Mouse (Mus musculus) midbrain, postnatal 0 days (tissue): Measurements from ENCODE around the gene Abcf3. TPM values are rescaled to one million over a fixed set of nuclear protein-coding genes. Genes with fewer than 3 reads are reported as not detected.

Source experiments
- ATAC-seq: fragments of 200-750 bp; cut with Nextera tagmentation; 2 replicates; pipeline ENCODE4 v1.8.0; 2017; ENCODE audit warnings: moderate number of reproducible peaks, mild to moderate bottlenecking, moderate TSS enrichment, moderate library complexity; ENCODE audit not compliant: low FRiP score
- DNase-seq: peaks from one replicate; pipeline ENCODE4 v3.0.0-alpha.2; 2015; ENCODE audit warnings: low spot score
- H3K27ac ChIP-seq: fragments of 300-500 bp; sonication (generic); 2 replicates; pipeline ENCODE4 v1.5.1; 2014; ENCODE audit warnings: low read depth, mild to moderate bottlenecking, low read length, mixed read lengths
- H3K27me3 ChIP-seq: fragments of 300-500 bp; sonication (generic); 2 replicates; pipeline ENCODE4 v1.6.1; 2014; ENCODE audit warnings: low read length, control low read depth, mixed read lengths; ENCODE audit not compliant: insufficient read depth
- H3K36me3 ChIP-seq: fragments of 300-500 bp; sonication (generic); 2 replicates; pipeline ENCODE4 v1.6.1; 2014; ENCODE audit warnings: low read length, control low read depth, mixed read lengths; ENCODE audit not compliant: insufficient read depth
- H3K4me1 ChIP-seq: fragments of 300-500 bp; sonication (generic); 2 replicates; pipeline ENCODE4 v1.6.1; 2014; ENCODE audit warnings: mild to moderate bottlenecking, control low read depth, antibody characterized with exemption, low read length, mixed read lengths; ENCODE audit not compliant: insufficient read depth
- H3K4me2 ChIP-seq: fragments of 300-500 bp; sonication (generic); 2 replicates; pipeline ENCODE4 v1.6.1; 2014; ENCODE audit warnings: low read depth, mild to moderate bottlenecking, low read length, mixed read lengths; ENCODE audit not compliant: poor library complexity, severe bottlenecking
- H3K4me3 ChIP-seq: fragments of 300-500 bp; sonication (generic); 2 replicates; pipeline ENCODE4 v1.5.1; 2014; ENCODE audit warnings: low read depth, mild to moderate bottlenecking, low read length, moderate library complexity
- H3K9ac ChIP-seq: fragments of 300-500 bp; sonication (generic); replicated peaks from 2 replicates; pipeline ENCODE4 v1.6.1; 2014; ENCODE audit warnings: mild to moderate bottlenecking, low read length, moderate library complexity, mixed read lengths; ENCODE audit not compliant: poor library complexity, severe bottlenecking
- H3K9me3 ChIP-seq: fragments of 300-500 bp; sonication (generic); 2 replicates; pipeline ENCODE4 v1.6.1; 2016; ENCODE audit warnings: low read length, control low read depth
- CTCF ChIP-seq: IDR thresholded peaks from 2 replicates; pipeline ENCODE4 v1.5.1; 2016; ENCODE audit warnings: antibody characterized with exemption, mild to moderate bottlenecking
- WGBS: fragments of 180-500 bp; shearing (Covaris S2); extraction: QIAGEN DNeasy Blood & Tissue Kit; methylation state at CpG from one replicate; pipeline ENCODE4 v1.1.7; 2014; 5-methylcytosine and 5-hydroxymethylcytosine counted together
- microRNA counts: library from miRNA; unstranded; fragments of <30 nt; microRNA quantifications from one replicate; lab custom pipeline; 2015
- microRNA-seq: library from miRNA; unstranded; fragments of <30 nt; microRNA quantifications from one replicate; pipeline ENCODE4, GENCODE M21; 2016; ENCODE audit warnings: borderline number of aligned reads
- polyA plus RNA-seq: library from polyadenylated mRNA; unstranded; fragments of >200 nt; fragmentation: Nextera tagmentation; extraction: Ambion mirVana; gene quantifications from 2 replicates; pipeline ENCODE4 v1.2.1, GENCODE M21; 2015
- total RNA-seq: library from RNA; depleted of rRNA; stranded (reverse); fragments of >200 nt; gene quantifications from 2 replicates; pipeline ENCODE4 v1.2.3, GENCODE M21; 2014; rRNA removed

The Abcf3 gene
- total and polyA plus RNA-seq, 2 experiments from 2014 or later = 65.3 to 73.1 TPM

DNA sequence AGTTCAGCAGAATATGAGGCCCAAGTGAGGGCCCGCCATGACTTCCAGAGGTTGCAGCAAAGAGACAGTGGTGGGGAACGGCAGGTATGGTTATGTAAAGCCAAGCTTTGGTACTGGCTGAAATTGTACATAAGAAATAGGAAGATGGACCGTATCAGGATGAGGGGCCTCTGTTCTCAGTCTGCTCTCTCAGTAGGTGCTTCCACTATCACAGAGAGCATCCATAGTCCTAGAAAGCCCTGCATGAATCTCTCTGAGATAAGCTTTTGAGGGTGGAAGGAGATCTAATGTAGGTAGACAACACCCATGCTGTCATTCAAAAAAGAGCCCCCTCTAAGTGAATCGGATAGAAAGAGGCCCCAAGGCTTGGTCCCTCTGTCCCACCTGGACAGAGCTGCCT, 47.4 kb downstream of the Abcf3 start:
- no peak for DNase-seq
- ATAC-seq = no peak
- 87% methylated on average over 4 of the region's 4 CpGs for WGBS
- peaks cover 3% of the 10 kb centered on the region; the same call in 1 of the 2 replicates for H3K36me3 ChIP-seq
- H3K27me3 ChIP-seq = peaks cover 13% of the 10 kb centered on the region; the same call in 1 of the 2 replicates
- H3K27ac ChIP-seq = no peak overlapping the region
- H3K9ac ChIP-seq = no peak overlapping the region
- H3K4me1 ChIP-seq = peaks cover 2% of the 10 kb centered on the region; the same call in 1 of the 2 replicates
- no peak overlapping the region for H3K4me3 ChIP-seq
- H3K9me3 ChIP-seq = no peaks in the 10 kb centered on the region
- no peak for TF ChIP-seq CTCF
- H3K4me2 ChIP-seq = no peak overlapping the region

DNA sequence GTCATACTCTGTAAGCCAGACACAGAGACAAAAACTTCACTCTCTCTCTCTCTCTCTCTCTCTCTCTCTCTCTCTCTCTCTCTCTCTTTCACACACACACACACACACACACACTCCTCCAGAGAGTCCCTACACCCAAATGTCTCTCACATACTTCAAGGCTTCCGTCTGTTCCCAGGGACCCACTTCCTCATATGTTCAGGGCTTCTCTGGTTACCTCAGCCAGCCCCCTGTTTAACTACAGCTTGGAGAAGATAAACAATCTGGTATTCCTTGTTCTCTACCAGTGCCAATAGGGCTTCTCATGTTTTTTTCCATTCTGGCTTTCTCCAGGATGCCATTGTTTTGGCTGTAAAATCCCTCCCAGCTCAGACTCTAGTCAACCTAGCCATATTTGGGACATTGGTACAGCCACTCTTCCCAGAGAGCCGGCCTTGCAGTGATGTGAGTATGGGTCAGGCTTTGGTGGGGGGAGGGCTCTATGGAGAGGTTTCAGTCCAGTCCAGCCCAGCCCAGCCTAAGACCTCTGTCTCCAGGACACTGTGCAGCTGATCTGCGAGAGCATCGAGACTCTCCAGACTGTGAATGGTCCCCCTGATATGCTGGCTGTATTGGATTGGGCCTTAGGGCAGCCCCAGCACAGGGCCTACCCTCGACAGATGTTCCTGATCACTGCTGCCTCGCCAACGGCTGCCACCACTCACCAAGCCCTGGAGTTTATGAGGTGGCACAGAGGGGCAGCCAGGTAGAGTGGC, 48.5 kb downstream of the Abcf3 start:
- Histone ChIP-seq H3K27ac (no peak overlapping the region), H3K4me1 (no peaks in the 10 kb centered on the region), H3K9ac (no peak overlapping the region), H3K9me3 (no peaks in the 10 kb centered on the region), H3K4me2 (no peak overlapping the region), H3K27me3 (peaks cover 6% of the 10 kb centered on the region; the same call in 1 of the 2 replicates), H3K36me3 (peaks cover 6% of the 10 kb centered on the region), H3K4me3 (no peak overlapping the region)
- DNase-seq = no peak
- no peak for ATAC-seq
- TF ChIP-seq CTCF = no peak
- 76% methylated on average over 7 of the region's 7 CpGs for WGBS

DNA sequence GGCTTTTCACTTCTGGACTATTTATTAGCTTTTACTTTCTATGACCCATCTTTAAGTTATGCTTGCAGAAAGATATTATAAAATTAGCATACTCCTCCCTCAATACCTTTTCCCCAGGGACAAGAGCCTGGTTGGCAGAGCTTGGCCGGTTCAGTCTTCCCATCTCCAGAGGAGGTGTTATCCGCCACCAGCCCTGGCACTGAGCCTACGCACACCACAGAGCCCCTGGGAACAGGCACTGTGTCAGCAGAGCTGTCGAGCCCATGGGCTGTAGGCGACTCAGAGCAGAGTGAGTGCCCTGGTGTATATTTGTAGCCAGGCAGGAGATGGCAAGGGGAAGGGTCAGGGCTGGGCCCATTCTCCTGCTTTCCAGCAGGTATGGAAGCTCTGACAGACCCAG, 52.1 kb downstream of the Abcf3 start:
- H3K4me3 ChIP-seq = no peak overlapping the region
- H3K9me3 ChIP-seq = no peaks in the 10 kb centered on the region
- 54% methylated on average over 5 of the region's 5 CpGs for WGBS
- no peaks in the 10 kb centered on the region for H3K27me3 ChIP-seq
- H3K4me2 ChIP-seq = no peak overlapping the region
- no peak overlapping the region for H3K27ac ChIP-seq
- no peaks in the 10 kb centered on the region for H3K4me1 ChIP-seq
- no peak overlapping the region for H3K9ac ChIP-seq
- no peak for TF ChIP-seq CTCF
- ATAC-seq = no peak
- no peak for DNase-seq
- H3K36me3 ChIP-seq = peaks cover 27% of the 10 kb centered on the region

DNA sequence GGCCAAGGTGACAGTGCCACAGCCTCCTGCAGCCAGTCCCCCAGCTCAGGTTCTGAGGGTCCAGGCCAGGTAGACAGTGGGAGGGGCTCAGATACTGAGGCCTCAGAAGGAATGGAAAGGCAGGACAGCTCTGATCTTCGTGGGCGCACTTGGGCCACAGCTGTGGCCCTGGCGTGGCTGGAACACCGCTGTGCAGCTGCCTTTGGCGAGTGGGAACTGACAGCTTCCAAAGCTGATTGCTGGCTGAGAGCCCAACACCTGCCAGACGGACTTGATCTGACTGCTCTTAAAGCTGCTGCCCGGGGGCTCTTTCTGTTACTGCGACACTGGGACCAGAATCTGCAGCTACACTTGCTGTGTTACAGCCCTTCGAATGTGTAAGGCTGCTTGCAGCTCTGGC, 56.3 kb downstream of the Abcf3 start:
- no peak for ATAC-seq
- H3K27ac ChIP-seq = no peak overlapping the region
- H3K9me3 ChIP-seq = no peaks in the 10 kb centered on the region
- no peak overlapping the region for H3K9ac ChIP-seq
- H3K27me3 ChIP-seq = no peaks in the 10 kb centered on the region
- no peak for TF ChIP-seq CTCF
- H3K4me2 ChIP-seq = no peak overlapping the region
- peaks cover under 1% of the 10 kb centered on the region; the same call in 1 of the 2 replicates for H3K4me1 ChIP-seq
- H3K36me3 ChIP-seq = peaks cover 48% of the 10 kb centered on the region
- WGBS = 59% methylated on average over 9 of the region's 9 CpGs
- peak; percentile 25 for DNase-seq
- no peak overlapping the region for H3K4me3 ChIP-seq

DNA sequence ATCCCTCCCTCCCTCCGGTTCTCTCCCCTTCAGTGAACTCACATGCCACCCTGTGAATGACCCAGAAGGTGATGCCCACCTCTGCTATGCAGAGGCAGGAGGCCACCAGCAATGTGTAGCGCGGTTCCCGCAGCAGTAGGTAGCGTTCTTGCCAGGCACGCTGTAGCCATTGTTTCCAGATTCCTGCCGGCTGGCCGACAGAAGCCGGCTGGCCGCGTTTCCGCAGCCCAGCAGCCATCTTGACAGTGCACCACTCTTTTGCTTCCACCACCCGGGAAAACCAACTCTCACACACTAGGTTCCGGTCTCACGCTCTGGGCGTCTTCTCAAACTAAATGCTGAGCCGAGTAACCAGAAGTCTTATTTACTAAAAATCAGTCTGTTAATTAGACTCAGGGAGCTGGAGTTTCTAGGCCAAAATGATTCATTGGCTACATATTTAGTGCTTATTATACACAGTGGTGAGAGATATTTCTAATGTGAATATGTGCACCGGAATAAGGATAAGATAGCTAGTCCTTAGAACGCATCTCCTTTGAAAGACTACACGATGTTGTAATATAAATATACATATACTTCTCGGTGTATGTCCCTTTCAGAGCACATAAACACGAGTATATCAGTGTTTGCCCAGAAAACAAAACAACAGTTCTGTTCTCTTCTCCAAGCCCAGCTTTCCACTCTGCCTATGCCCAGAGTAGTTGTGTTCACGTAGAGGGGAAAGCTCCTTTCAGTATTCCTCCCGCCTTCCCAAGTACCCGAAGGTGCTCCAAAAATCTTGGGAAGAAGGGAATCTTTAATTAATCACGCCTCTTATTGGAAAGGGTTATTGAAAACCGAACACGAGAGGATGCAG, 62.4 kb downstream of the Abcf3 start:
- ATAC-seq = peak; percentile 80
- Histone ChIP-seq H3K9ac (peak overlapping the region; percentile 82), H3K4me1 (peaks cover 2% of the 10 kb centered on the region; the same call in 1 of the 2 replicates), H3K27ac (peak overlapping the region; percentile 83), H3K4me2 (peak overlapping the region; percentile 88), H3K27me3 (no peaks in the 10 kb centered on the region), H3K4me3 (peak overlapping the region; percentile 57), H3K9me3 (no peaks in the 10 kb centered on the region), H3K36me3 (peaks cover 25% of the 10 kb centered on the region)
- TF ChIP-seq CTCF = no peak
- WGBS = under 1% methylated on average over 28 of the region's 28 CpGs
- peak; percentile 88 for DNase-seq

MicroRNA genes within 50 kb of the gene (microRNA counts, 519-probe panel; counts per million panel counts)
- microRNA mmu-miR-1224 (lab: Ali Mortazavi, UCI) = 4,365 counts per million, percentile 86 among the panel's probes with 10 or more counts

Small RNA genes within 50 kb of the gene (microRNA-seq; reads per million reads assigned to microRNA genes)
- 138 reads per million, percentile 49 among the genes with 10 or more reads in this experiment for gene Mir1224

Other genes starting within 250 kb of the Abcf3 start
- 31.8 and 104 TPM in 2 replicates for gene Parl, start 246.2 kb upstream of the Abcf3 start, total RNA-seq
- 81.8 and 82.3 TPM in 2 replicates for gene Parl, start 246.2 kb upstream of the Abcf3 start, polyA plus RNA-seq
- gene Cyp2ab1, start 223.2 kb upstream of the Abcf3 start, total RNA-seq = not detected in 2 replicates
- not detected in 2 replicates for gene Cyp2ab1, start 223.2 kb upstream of the Abcf3 start, polyA plus RNA-seq
- gene Abcc5, start 122.2 kb upstream of the Abcf3 start, total RNA-seq = 68.7 and 90.1 TPM in 2 replicates
- gene Abcc5, start 122.2 kb upstream of the Abcf3 start, polyA plus RNA-seq = 98.7 and 110 TPM in 2 replicates
- 87.2 and 96.4 TPM in 2 replicates for gene Eif2b5, start 49.8 kb upstream of the Abcf3 start, total RNA-seq
- gene Eif2b5, start 49.8 kb upstream of the Abcf3 start, polyA plus RNA-seq = 70.0 and 74.6 TPM in 2 replicates
- 44.9 and 46.3 TPM in 2 replicates for gene Dvl3, start 31.6 kb upstream of the Abcf3 start, total RNA-seq
- gene Dvl3, start 31.6 kb upstream of the Abcf3 start, polyA plus RNA-seq = 24.6 and 29.5 TPM in 2 replicates
- gene Ap2m1, start 13.1 kb upstream of the Abcf3 start, total RNA-seq = 975 and 994 TPM in 2 replicates
- gene Ap2m1, start 13.1 kb upstream of the Abcf3 start, polyA plus RNA-seq = 1,551 and 1,562 TPM in 2 replicates
- gene Vwa5b2, start 40.9 kb downstream of the Abcf3 start, total RNA-seq = 65.7 and 66.6 TPM in 2 replicates
- gene Vwa5b2, start 40.9 kb downstream of the Abcf3 start, polyA plus RNA-seq = 35.5 and 36.4 TPM in 2 replicates
- gene Eef1akmt4, start 63.0 kb downstream of the Abcf3 start, total RNA-seq = 5.2 and 6.8 TPM in 2 replicates
- 3.3 TPM in 2 replicates for gene Eef1akmt4, start 63.0 kb downstream of the Abcf3 start, polyA plus RNA-seq
- gene Gm49333, start 63.0 kb downstream of the Abcf3 start, total RNA-seq = not detected in 2 replicates
- gene Gm49333, start 63.0 kb downstream of the Abcf3 start, polyA plus RNA-seq = not detected in 2 replicates
- gene Alg3, start 63.2 kb downstream of the Abcf3 start, total RNA-seq = 21.3 and 38.2 TPM in 2 replicates
- gene Alg3, start 63.2 kb downstream of the Abcf3 start, polyA plus RNA-seq = 32.7 and 36.4 TPM in 2 replicates
- gene Camk2n2, start 72.7 kb downstream of the Abcf3 start, total RNA-seq = 86.3 and 111 TPM in 2 replicates
- gene Camk2n2, start 72.7 kb downstream of the Abcf3 start, polyA plus RNA-seq = 85.4 and 87.6 TPM in 2 replicates
- 24.4 and 26.9 TPM in 2 replicates for gene Ece2, start 81.3 kb downstream of the Abcf3 start, total RNA-seq
- gene Ece2, start 81.3 kb downstream of the Abcf3 start, polyA plus RNA-seq = 16.7 and 16.9 TPM in 2 replicates
- gene Psmd2, start 103.1 kb downstream of the Abcf3 start, total RNA-seq = 201 and 235 TPM in 2 replicates
- gene Psmd2, start 103.1 kb downstream of the Abcf3 start, polyA plus RNA-seq = 311 and 316 TPM in 2 replicates
- gene Eif4g1, start 119.7 kb downstream of the Abcf3 start, total RNA-seq = 403 and 430 TPM in 2 replicates
- gene Eif4g1, start 119.7 kb downstream of the Abcf3 start, polyA plus RNA-seq = 102 and 118 TPM in 2 replicates
- 152 and 173 TPM in 2 replicates for gene Fam131a, start 144.7 kb downstream of the Abcf3 start, total RNA-seq
- gene Fam131a, start 144.7 kb downstream of the Abcf3 start, polyA plus RNA-seq = 70.9 and 75.9 TPM in 2 replicates
- gene Polr2h, start 169.1 kb downstream of the Abcf3 start, total RNA-seq = 40.0 and 40.3 TPM in 2 replicates
- gene Polr2h, start 169.1 kb downstream of the Abcf3 start, polyA plus RNA-seq = 72.3 and 84.6 TPM in 2 replicates
- gene Clcn2, start 169.2 kb downstream of the Abcf3 start, total RNA-seq = 61.9 and 69.4 TPM in 2 replicates
- 21.1 and 21.9 TPM in 2 replicates for gene Clcn2, start 169.2 kb downstream of the Abcf3 start, polyA plus RNA-seq
- 17.1 and 18.1 TPM in 2 replicates for gene Chrd, start 184.6 kb downstream of the Abcf3 start, total RNA-seq
- gene Chrd, start 184.6 kb downstream of the Abcf3 start, polyA plus RNA-seq = 4.1 TPM in 2 replicates
- 0.71 and 1.8 TPM in 2 replicates for gene Thpo, start 185.9 kb downstream of the Abcf3 start, total RNA-seq
- 0.76 and 0.81 TPM in 2 replicates for gene Thpo, start 185.9 kb downstream of the Abcf3 start, polyA plus RNA-seq